8 mouse cellular contexts compared by ENCODE assay signal in the genomic region with DNA sequence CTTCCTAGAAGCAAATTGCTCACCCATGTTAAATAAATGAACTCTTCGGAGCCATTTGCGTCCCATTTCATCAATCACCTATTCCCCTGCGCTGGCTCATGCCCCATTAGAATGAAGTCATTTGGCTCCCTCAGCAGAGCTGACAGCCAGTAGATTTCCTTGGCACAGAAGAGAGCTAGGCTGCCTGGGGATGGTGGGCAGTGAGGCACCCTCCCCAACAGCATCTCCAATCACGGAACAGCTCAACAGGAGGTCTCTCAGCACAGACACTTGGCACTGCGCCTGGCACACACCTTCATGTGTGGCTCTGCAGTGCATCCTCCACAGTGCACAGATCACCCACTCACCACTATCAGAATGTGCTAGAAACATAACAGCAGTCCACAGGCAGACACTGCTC.
DNase-seq lines count a peak whose midpoint lies in the region; ATAC-seq and TF ChIP-seq lines count a peak whose summit lies in the region.

No protein-coding gene starts in this region.

- no peak overlapping the region for H3K4me2 ChIP-seq in neural tube, embryonic 15.5 days
- H3K4me2 ChIP-seq in liver, embryonic 11.5 days, result no peak overlapping the region

- 67% methylated on average over 5 of the region's 5 CpGs for WGBS in lung, adult 2 months
- WGBS in neural tube, embryonic 15.5 days, result 36% methylated on average over 5 of the region's 5 CpGs
- 86% methylated on average over 5 of the region's 5 CpGs for WGBS in liver, embryonic 11.5 days

- no peak overlapping the region for H3K9ac ChIP-seq in neural tube, embryonic 15.5 days (replicated peaks)
- no peak overlapping the region for H3K9ac ChIP-seq in liver, embryonic 11.5 days (ENCODE audit: low read depth, low read length)

- peaks cover 16% of the 10 kb centered on the region for H3K36me3 ChIP-seq in neural tube, embryonic 15.5 days
- peaks cover 2% of the 10 kb centered on the region; the same call in 1 of the 2 replicates for H3K36me3 ChIP-seq in liver, embryonic 11.5 days (ENCODE audit: control insufficient read depth, insufficient read depth, low read length)

- no peak for TF ChIP-seq CTCF in lung, adult 2 months (IDR thresholded peaks at IDR 0.05; ENCODE audit: insufficient read depth, low read length)

- peak; percentile 3 for DNase-seq in lung, postnatal 14 days
- DNase-seq in lung, adult 2 months, result no peak
- DNase-seq in cerebellum, postnatal 14 days, result peak; percentile 74 to 81
- DNase-seq in layer of hippocampus, adult 8-10 months (ENCODE audit: low spot score in 2 of 2), result peak; percentile 75 to 79
- no peak for DNase-seq in liver, embryonic 11.5 days (ENCODE audit: low spot score)
- no peak for DNase-seq in B cell, adult 2 months
- no peak for DNase-seq in spleen, postnatal 36 days (ENCODE audit: low spot score in 2 of 2)

- no peak overlapping the region for H3K4me3 ChIP-seq in lung, adult 2 months (replicated peaks; ENCODE audit: extremely low read depth, low read depth, low read length)
- H3K4me3 ChIP-seq in neural tube, embryonic 15.5 days (replicated peaks), result no peak overlapping the region
- no peak overlapping the region for H3K4me3 ChIP-seq in liver, embryonic 11.5 days (ENCODE audit: low read depth, low read length)

- peak overlapping the region; percentile 20; the same call in 1 of the 2 replicates for H3K27ac ChIP-seq in neural tube, embryonic 15.5 days (replicated peaks)
- H3K27ac ChIP-seq in liver, embryonic 11.5 days (ENCODE audit: low read depth, low read length), result no peak overlapping the region

- peak; percentile 82 for ATAC-seq in neural tube, embryonic 15.5 days (ENCODE audit: low FRiP score)
- ATAC-seq in liver, embryonic 11.5 days (replicated peaks; ENCODE audit: low FRiP score), result no peak

- H3K4me1 ChIP-seq in lung, adult 2 months (ENCODE audit: control insufficient read depth, insufficient read depth, low read length), result no peaks in the 10 kb centered on the region
- H3K4me1 ChIP-seq in neural tube, embryonic 15.5 days, result peaks cover 20% of the 10 kb centered on the region
- no peaks in the 10 kb centered on the region for H3K4me1 ChIP-seq in liver, embryonic 11.5 days (replicated peaks; ENCODE audit: control insufficient read depth, insufficient read depth, low read length)

- no peaks in the 10 kb centered on the region for H3K27me3 ChIP-seq in neural tube, embryonic 15.5 days (replicated peaks)
- H3K27me3 ChIP-seq in liver, embryonic 11.5 days (replicated peaks; ENCODE audit: control insufficient read depth, insufficient read depth, low read length), result no peaks in the 10 kb centered on the region

- TF ChIP-seq POLR2A in lung, adult 2 months (IDR thresholded peaks at IDR 0.05; ENCODE audit: borderline replicate concordance, extremely low read depth, low read depth, low read length), result no peak

- no peaks in the 10 kb centered on the region for H3K9me3 ChIP-seq in neural tube, embryonic 15.5 days (replicated peaks)
- no peaks in the 10 kb centered on the region for H3K9me3 ChIP-seq in liver, embryonic 11.5 days (ENCODE audit: control insufficient read depth, low read length)

Comparison
In these comparisons a context has a peak if more than half of its experiments do, and no peak if none do; other contexts are left out.
1. DNase-seq: peak in lung, postnatal 14 days (single experiment), cerebellum, postnatal 14 days (2 of 2) and layer of hippocampus, adult 8-10 months (2 of 2); none in lung, adult 2 months (single experiment), liver, embryonic 11.5 days (single experiment), B cell, adult 2 months (0 of 2) and spleen, postnatal 36 days (0 of 2).